Mouse (Mus musculus): Measurements from ENCODE around the gene Cops3. TPM values are rescaled to one million over a fixed set of nuclear protein-coding genes. Genes with fewer than 3 reads are reported as not detected.

Cops3 gene
- 94.2 and 95.6 TPM in 2 replicates for polyA plus RNA-seq (2015; fragmentation: Nextera tagmentation; extraction: Ambion mirVana)

- Histone ChIP-seq H3K9ac (replicated peaks; ENCODE audit: low read depth) (peak within 1 kb of the TSS; percentile 93), H3K27ac (ENCODE audit: low read length) (peak within 1 kb of the TSS; percentile 99), H3K27me3 (replicated peaks; ENCODE audit: insufficient read depth, low read length) (no peaks in the 10 kb centered on the region), H3K9me3 (ENCODE audit: low read length) (no peaks in the 10 kb centered on the region), H3K4me1 (ENCODE audit: insufficient read depth, low read depth, low read length) (peaks cover 15% of the 10 kb centered on the region; the same call in 1 of the 2 replicates), H3K4me3 (ENCODE audit: low read depth, low read length) (peak within 1 kb of the TSS; percentile 94), H3K4me2 (replicated peaks; ENCODE audit: low read depth, low read length) (peak within 1 kb of the TSS; percentile 62), H3K36me3 (ENCODE audit: insufficient read depth, low read length) (0 out of 2 replicates have a peak, but pooled peaks cover 4% of the 10 kb centered on the region)
- WGBS, result under 1% methylated on average over 38 of the region's 43 CpGs
- DNase-seq (ENCODE audit: low spot score) (peak; percentile 99), ATAC-seq (peak; percentile 95)
- TF ChIP-seq EP300 (IDR thresholded peaks at IDR 0.05), result no peak; the same call in 1 of the 2 replicates
- TF ChIP-seq CTCF (IDR thresholded peaks at IDR 0.05), result peak; percentile 14; the same call in 1 of the 2 replicates
Observed at GRCm38 (mm10) chr11:59839459-59840126, at the start of gene Cops3. Gene Cops3 (minus strand): TSS chr11:59839838.

DNA sequence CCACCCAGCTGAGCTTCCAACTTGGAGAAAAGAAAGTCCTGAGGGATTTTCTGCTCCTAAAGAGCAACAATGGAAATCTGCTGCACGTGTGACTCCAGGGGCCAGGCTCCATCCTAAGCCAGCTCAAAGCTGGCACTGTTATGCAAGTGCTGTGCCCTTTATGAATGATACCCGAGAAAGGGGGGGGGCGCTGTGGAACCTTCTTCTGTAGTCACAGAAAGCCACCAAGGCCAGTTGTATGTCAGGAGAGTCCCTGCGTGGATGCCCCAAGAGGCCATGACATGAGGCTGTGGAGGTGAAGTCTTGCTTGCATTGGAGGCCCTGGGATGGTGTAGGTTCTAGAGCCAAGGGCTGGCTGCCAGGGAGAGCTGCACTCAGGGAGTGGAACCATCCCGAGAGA is 48.5 kb upstream of the Cops3 start:
- H3K4me2 ChIP-seq (replicated peaks; ENCODE audit: low read depth, low read length), result no peak overlapping the region
- no peak overlapping the region for H3K4me3 ChIP-seq (ENCODE audit: low read depth, low read length)
- no peak overlapping the region for H3K9ac ChIP-seq (replicated peaks; ENCODE audit: low read depth)
- H3K36me3 ChIP-seq (ENCODE audit: insufficient read depth, low read length), result no peaks in the 10 kb centered on the region
- no peaks in the 10 kb centered on the region for H3K9me3 ChIP-seq (ENCODE audit: low read length)
- TF ChIP-seq CTCF (IDR thresholded peaks at IDR 0.05) (no peak), EP300 (IDR thresholded peaks at IDR 0.05) (no peak)
- no peak for ATAC-seq
- WGBS, result 78% methylated on average over 5 of the region's 5 CpGs
- no peak overlapping the region for H3K27ac ChIP-seq (ENCODE audit: low read length)
- no peaks in the 10 kb centered on the region for H3K4me1 ChIP-seq (ENCODE audit: insufficient read depth, low read depth, low read length)
- no peak for DNase-seq (ENCODE audit: low spot score)
- H3K27me3 ChIP-seq (replicated peaks; ENCODE audit: insufficient read depth, low read length), result no peaks in the 10 kb centered on the region

- H3K4me3 ChIP-seq (ENCODE audit: low read depth, low read length), result no peak overlapping the region
- H3K27me3 ChIP-seq (replicated peaks; ENCODE audit: insufficient read depth, low read length), result no peaks in the 10 kb centered on the region
- H3K9ac ChIP-seq (replicated peaks; ENCODE audit: low read depth), result no peak overlapping the region
- no peak overlapping the region for H3K27ac ChIP-seq (ENCODE audit: low read length)
- no peak for DNase-seq (ENCODE audit: low spot score)
- H3K36me3 ChIP-seq (ENCODE audit: insufficient read depth, low read length), result no peaks in the 10 kb centered on the region
- no peak overlapping the region for H3K4me2 ChIP-seq (replicated peaks; ENCODE audit: low read depth, low read length)
- no peak for ATAC-seq
- TF ChIP-seq CTCF (IDR thresholded peaks at IDR 0.05), result no peak
- TF ChIP-seq EP300 (IDR thresholded peaks at IDR 0.05), result no peak
- H3K9me3 ChIP-seq (ENCODE audit: low read length), result no peaks in the 10 kb centered on the region
- H3K4me1 ChIP-seq (ENCODE audit: insufficient read depth, low read depth, low read length), result no peaks in the 10 kb centered on the region
- 56% methylated on average over 1 of the region's 1 CpGs for WGBS
Observed at GRCm38 (mm10) chr11:59886952-59887351, 47.3 kb upstream of the Cops3 start.

DNA sequence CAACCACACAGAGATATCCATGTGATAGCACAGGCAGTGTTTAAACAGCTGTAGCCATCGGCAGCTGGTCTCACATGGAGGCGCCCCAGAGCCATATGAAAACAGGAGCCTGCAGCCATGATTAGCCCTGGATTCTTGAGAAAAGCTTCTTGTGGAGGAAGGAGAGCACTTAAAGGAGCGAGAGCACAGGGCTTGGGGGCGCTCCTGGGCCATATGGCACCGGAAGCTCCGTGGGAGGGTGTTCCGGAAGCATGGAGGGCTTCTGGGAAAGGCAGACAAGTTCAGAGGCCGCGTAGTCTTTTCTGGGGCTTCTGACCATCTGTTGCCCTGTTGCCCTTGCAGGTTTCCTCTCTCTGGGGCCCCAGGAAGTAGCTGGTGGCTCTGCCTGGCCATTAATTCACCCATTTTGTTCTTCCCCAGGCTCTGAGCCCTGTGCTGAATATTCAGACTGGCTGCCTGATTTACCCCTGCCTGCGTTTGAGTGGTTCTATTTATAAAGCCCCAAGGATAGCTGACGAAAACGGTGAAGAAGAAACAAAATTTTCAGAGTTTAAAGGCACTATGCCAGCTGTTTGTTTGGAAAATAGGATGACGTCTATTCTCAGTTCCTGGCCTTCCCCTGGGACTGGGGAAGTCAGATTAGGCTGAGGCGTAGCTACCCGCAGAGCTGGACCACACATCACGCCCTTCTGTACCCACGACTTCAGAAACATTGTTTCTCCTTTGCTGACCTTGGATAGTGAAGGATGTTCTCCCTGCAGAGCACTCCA is 45.8 kb upstream of the Cops3 start:
- Histone ChIP-seq H3K4me1 (ENCODE audit: insufficient read depth, low read depth, low read length) (no peaks in the 10 kb centered on the region), H3K27ac (ENCODE audit: low read length) (peak overlapping the region; percentile 60), H3K4me3 (ENCODE audit: low read depth, low read length) (no peak overlapping the region), H3K4me2 (replicated peaks; ENCODE audit: low read depth, low read length) (no peak overlapping the region), H3K27me3 (replicated peaks; ENCODE audit: insufficient read depth, low read length) (no peaks in the 10 kb centered on the region), H3K9ac (replicated peaks; ENCODE audit: low read depth) (no peak overlapping the region), H3K9me3 (ENCODE audit: low read length) (no peaks in the 10 kb centered on the region), H3K36me3 (ENCODE audit: insufficient read depth, low read length) (no peaks in the 10 kb centered on the region)
- WGBS, result 36% methylated on average over 17 of the region's 17 CpGs
- peak; percentile 68 for DNase-seq (ENCODE audit: low spot score)
- ATAC-seq, result peak; percentile 75
- no peak; the same call in 1 of the 2 replicates for TF ChIP-seq EP300 (IDR thresholded peaks at IDR 0.05)
- TF ChIP-seq CTCF (IDR thresholded peaks at IDR 0.05), result peak; percentile 61

GRCm38 (mm10) chr11:59880031-59880430 is 40.4 kb upstream of the Cops3 start:
- H3K36me3 ChIP-seq (ENCODE audit: insufficient read depth, low read length), result peaks cover 12% of the 10 kb centered on the region; the same call in 1 of the 2 replicates
- TF ChIP-seq CTCF (IDR thresholded peaks at IDR 0.05) (peak; percentile 94), EP300 (IDR thresholded peaks at IDR 0.05) (no peak)

DNA sequence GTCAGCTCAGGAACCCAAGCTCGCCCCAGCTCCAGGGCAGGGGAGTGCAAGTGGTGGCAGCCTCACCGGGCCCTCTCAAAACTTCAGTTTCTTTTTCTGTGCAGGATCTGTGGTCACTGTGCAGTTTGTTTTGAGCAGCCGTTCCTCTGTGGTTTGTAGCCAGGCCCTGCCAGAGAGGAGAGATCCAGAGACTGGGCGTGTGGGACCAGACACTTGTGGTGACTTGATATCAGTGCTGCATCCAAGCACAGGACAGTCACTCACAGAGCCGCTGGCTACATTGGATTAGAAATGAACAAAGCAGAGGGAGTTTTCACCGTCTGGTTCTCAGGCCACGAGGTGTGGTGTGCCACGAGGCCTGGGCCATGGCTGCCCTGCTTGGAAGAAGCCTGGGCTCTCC is 32.5 kb upstream of the Cops3 start:
- Histone ChIP-seq H3K4me2 (replicated peaks; ENCODE audit: low read depth, low read length) (no peak overlapping the region), H3K4me3 (ENCODE audit: low read depth, low read length) (no peak overlapping the region), H3K36me3 (ENCODE audit: insufficient read depth, low read length) (peaks cover 12% of the 10 kb centered on the region; the same call in 1 of the 2 replicates), H3K9ac (replicated peaks; ENCODE audit: low read depth) (no peak overlapping the region), H3K27me3 (replicated peaks; ENCODE audit: insufficient read depth, low read length) (no peaks in the 10 kb centered on the region), H3K27ac (ENCODE audit: low read length) (no peak overlapping the region), H3K9me3 (ENCODE audit: low read length) (no peaks in the 10 kb centered on the region), H3K4me1 (ENCODE audit: insufficient read depth, low read depth, low read length) (no peaks in the 10 kb centered on the region)
- no peak for DNase-seq (ENCODE audit: low spot score)
- 79% methylated on average over 8 of the region's 8 CpGs for WGBS
- no peak for ATAC-seq
- TF ChIP-seq CTCF (IDR thresholded peaks at IDR 0.05) (no peak), EP300 (IDR thresholded peaks at IDR 0.05) (no peak)

More at GRCm38 (mm10) chr11:59880031-59880430, 40.4 kb upstream of the Cops3 start:
- no peaks in the 10 kb centered on the region for H3K9me3 ChIP-seq (ENCODE audit: low read length)
- no peaks in the 10 kb centered on the region for H3K27me3 ChIP-seq (replicated peaks; ENCODE audit: insufficient read depth, low read length)
- 22% methylated on average over 2 of the region's 2 CpGs for WGBS
- H3K9ac ChIP-seq (replicated peaks; ENCODE audit: low read depth), result no peak overlapping the region
- peak; percentile 78 for ATAC-seq
- no peak overlapping the region for H3K4me2 ChIP-seq (replicated peaks; ENCODE audit: low read depth, low read length)
- no peaks in the 10 kb centered on the region for H3K4me1 ChIP-seq (ENCODE audit: insufficient read depth, low read depth, low read length)
- H3K27ac ChIP-seq (ENCODE audit: low read length), result no peak overlapping the region
- peak; percentile 90 for DNase-seq (ENCODE audit: low spot score)
- no peak overlapping the region for H3K4me3 ChIP-seq (ENCODE audit: low read depth, low read length)

Measured in lung, postnatal 0 days (tissue).